In genomic region chr7:141475805-141476158, GRCm38 (mm10) we compare ENCODE assay signal across 9 mouse cellular contexts. TPM values are rescaled to one million over a fixed set of nuclear protein-coding genes. Genes with fewer than 3 reads are reported as not detected.
DNase-seq lines count a peak whose midpoint lies in the region; ATAC-seq and TF ChIP-seq lines count a peak whose summit lies in the region.
"Had no signal": no experiment of that assay in that cellular context is flagged by ENCODE, and none has a peak within 500 bp of the region (broad histone marks: within the 10 kb centered on the region; RNA-seq: fewer than 3 reads in every experiment).

No protein-coding gene starts in this region.

- TF ChIP-seq EP300 in heart, postnatal 0 days (IDR thresholded peaks at IDR 0.05; ENCODE audit: low read depth), result no peak

- H3K4me3 ChIP-seq in heart, embryonic 15.5 days, result peak overlapping the region; percentile 95
- peak overlapping the region; percentile 84 for H3K4me3 ChIP-seq in G1E (ENCODE audit: low read depth, low read length)
- H3K4me3 ChIP-seq in heart, postnatal 0 days (ENCODE audit: low read depth, low read length), result peak overlapping the region; percentile 69

- H3K9ac ChIP-seq in heart, embryonic 15.5 days, result peak overlapping the region; percentile 75
- H3K9ac ChIP-seq in heart, postnatal 0 days (replicated peaks; ENCODE audit: low read depth, low read length), result peak overlapping the region; percentile 80

- no peaks in the 10 kb centered on the region for H3K9me3 ChIP-seq in heart, embryonic 15.5 days (replicated peaks)
- no peaks in the 10 kb centered on the region for H3K9me3 ChIP-seq in G1E (replicated peaks)
- H3K9me3 ChIP-seq in heart, postnatal 0 days (replicated peaks; ENCODE audit: control insufficient read depth, low read length), result no peaks in the 10 kb centered on the region

- H3K36me3 ChIP-seq in heart, embryonic 15.5 days, result peaks cover 19% of the 10 kb centered on the region
- peaks cover 54% of the 10 kb centered on the region for H3K36me3 ChIP-seq in G1E (replicated peaks)
- H3K36me3 ChIP-seq in heart, postnatal 0 days (replicated peaks; ENCODE audit: control insufficient read depth, insufficient read depth, low read length), result peaks cover 20% of the 10 kb centered on the region

- under 1% methylated on average over 12 of the region's 12 CpGs for WGBS in heart, embryonic 15.5 days
- under 1% methylated on average over 12 of the region's 12 CpGs for WGBS in heart, postnatal 0 days

- no peak for ATAC-seq in heart, embryonic 15.5 days (replicated peaks; ENCODE audit: insufficient number of reproducible peaks, insufficient read depth, low FRiP score, low read depth)
- no peak for ATAC-seq in G1E (ENCODE audit: extremely low read depth, insufficient number of reproducible peaks, low FRiP score, poor library complexity, severe bottlenecking)
- no peak for ATAC-seq in heart, postnatal 0 days (ENCODE audit: insufficient read depth, low read depth)

- H3K4me1 ChIP-seq in heart, embryonic 15.5 days (replicated peaks), result peaks cover 54% of the 10 kb centered on the region
- peaks cover 68% of the 10 kb centered on the region for H3K4me1 ChIP-seq in G1E (ENCODE audit: insufficient read depth, low read depth, low read length)
- H3K4me1 ChIP-seq in heart, postnatal 0 days (ENCODE audit: control insufficient read depth, insufficient read depth), result peaks cover 36% of the 10 kb centered on the region

- no peaks in the 10 kb centered on the region for H3K27me3 ChIP-seq in heart, embryonic 15.5 days
- H3K27me3 ChIP-seq in G1E (ENCODE audit: insufficient read depth, low read length), result no peaks in the 10 kb centered on the region
- no peaks in the 10 kb centered on the region for H3K27me3 ChIP-seq in heart, postnatal 0 days (ENCODE audit: control insufficient read depth, insufficient read depth, low read length)
- H3K27me3 ChIP-seq: Patski had no signal

- peak overlapping the region; percentile 99 for H3K27ac ChIP-seq in heart, embryonic 15.5 days
- peak overlapping the region; percentile 96 for H3K27ac ChIP-seq in heart, postnatal 0 days (ENCODE audit: low read depth)

- peak overlapping the region; percentile 98 for H3K4me2 ChIP-seq in heart, embryonic 15.5 days
- H3K4me2 ChIP-seq in heart, postnatal 0 days (ENCODE audit: low read depth, low read length), result peak overlapping the region; percentile 93

- intact Hi-C loops in heart, postnatal 10 days (cut with DNase I), result no loop called here
- intact Hi-C loops in left cerebral cortex, postnatal 36 days (cut with DNase I), result no loop called here

- no peak for DNase-seq in heart, postnatal 10 days
- DNase-seq in G1E (ENCODE audit: low spot score), result no peak
- DNase-seq in heart, postnatal 0 days (ENCODE audit: low spot score), result no peak
- peak; percentile 27 for DNase-seq in lung, postnatal 36 days
- no peak for DNase-seq in left cerebral cortex, postnatal 36 days (ENCODE audit: low spot score in 2 of 2)
- DNase-seq in right cerebral cortex, adult 18-20 months, result no peak
- no peak for DNase-seq in cerebellum, adult 11 months

- TF ChIP-seq CTCF in G1E (IDR thresholded peaks at IDR 0.05; ENCODE audit: low read depth, low read length), result no peak
- TF ChIP-seq CTCF in heart, postnatal 0 days (IDR thresholded peaks at IDR 0.05; ENCODE audit: low read depth), result no peak

RNA-seq across cellular contexts. Expression of gene Tspan4, which starts 0.7 kb away (rescaled TPM):
- 48.9 and 62.8 TPM in 2 replicates for polyA plus RNA-seq in heart, embryonic 15.5 days (2015; fragmentation: Nextera tagmentation; extraction: Ambion mirVana)
- total RNA-seq in heart, postnatal 10 days (2021), result 10 to 100 TPM; 37.3 to 38.9 TPM
- total RNA-seq in G1E (2014; fragmentation: Nextera tagmentation), result 13.5 and 14.6 TPM in 2 replicates
- 28.7 and 35.3 TPM in 2 replicates for total RNA-seq in G1E (2017)
- 15.3 and 16.2 TPM in 2 replicates for polyA plus RNA-seq in G1E (2012)
- total RNA-seq in heart, postnatal 0 days (2014; rRNA removed; ENCODE audit: low replicate concordance), result 84.2 and 87.8 TPM in 2 replicates
- 72.2 and 72.3 TPM in 2 replicates for polyA plus RNA-seq in heart, postnatal 0 days (2015; fragmentation: Nextera tagmentation; extraction: Ambion mirVana)
- total RNA-seq in left cerebral cortex, postnatal 36 days (2021), result 10 to 100 TPM; 14.2 to 20.0 TPM

RNA-seq across cellular contexts. Expression of gene Polr2l, which starts 0.8 kb away (rescaled TPM):
- 59.5 and 63.5 TPM in 2 replicates for polyA plus RNA-seq in heart, embryonic 15.5 days (2015; fragmentation: Nextera tagmentation; extraction: Ambion mirVana)
- 10 to 100 TPM; 59.8 to 65.5 TPM for total RNA-seq in heart, postnatal 10 days (2021)
- total RNA-seq in G1E (2014; fragmentation: Nextera tagmentation) (13.0 and 18.7 TPM in 2 replicates), G1E (2017) (61.0 and 66.9 TPM in 2 replicates)
- 58.3 and 69.4 TPM in 2 replicates for polyA plus RNA-seq in G1E (2012)
- 17.4 and 32.3 TPM in 2 replicates for total RNA-seq in heart, postnatal 0 days (2014; rRNA removed; ENCODE audit: low replicate concordance)
- 77.6 and 81.3 TPM in 2 replicates for polyA plus RNA-seq in heart, postnatal 0 days (2015; fragmentation: Nextera tagmentation; extraction: Ambion mirVana)
- total RNA-seq in left cerebral cortex, postnatal 36 days (2021), result 10 to 100 TPM; 38.0 to 40.1 TPM

RNA-seq across cellular contexts. Expression of gene Cd151, which starts 8.6 kb away (rescaled TPM):
- polyA plus RNA-seq in heart, embryonic 15.5 days (2015; fragmentation: Nextera tagmentation; extraction: Ambion mirVana), result 28.7 and 35.2 TPM in 2 replicates
- 100 to 1,000 TPM; 297 to 312 TPM for total RNA-seq in heart, postnatal 10 days (2021)
- total RNA-seq in G1E (2014; fragmentation: Nextera tagmentation) (6.4 and 13.8 TPM in 2 replicates), G1E (2017) (18.1 and 24.3 TPM in 2 replicates)
- polyA plus RNA-seq in G1E (2012), result 8.0 and 13.3 TPM in 2 replicates
- total RNA-seq in heart, postnatal 0 days (2014; rRNA removed; ENCODE audit: low replicate concordance), result 288 and 323 TPM in 2 replicates
- 37.8 and 39.7 TPM in 2 replicates for polyA plus RNA-seq in heart, postnatal 0 days (2015; fragmentation: Nextera tagmentation; extraction: Ambion mirVana)
- 10 to 100 TPM; 30.9 to 35.4 TPM for total RNA-seq in left cerebral cortex, postnatal 36 days (2021)

RNA-seq across cellular contexts. Expression of gene Cracr2b, which starts 14.9 kb away (rescaled TPM):
- 24.9 and 26.2 TPM in 2 replicates for polyA plus RNA-seq in heart, embryonic 15.5 days (2015; fragmentation: Nextera tagmentation; extraction: Ambion mirVana)
- total RNA-seq in heart, postnatal 10 days (2021), result 10 to 100 TPM; 23.2 to 26.1 TPM
- total RNA-seq in G1E (2014; fragmentation: Nextera tagmentation) (not detected in 2 replicates), G1E (2017) (0.44 TPM in 1 of 2 replicates, not detected in the other)
- polyA plus RNA-seq in G1E (2012), result not detected in 2 replicates
- total RNA-seq in heart, postnatal 0 days (2014; rRNA removed; ENCODE audit: low replicate concordance), result 6.2 and 134 TPM in 2 replicates
- polyA plus RNA-seq in heart, postnatal 0 days (2015; fragmentation: Nextera tagmentation; extraction: Ambion mirVana), result 23.9 and 24.2 TPM in 2 replicates
- 1 to 10 TPM; 3.0 to 3.5 TPM for total RNA-seq in left cerebral cortex, postnatal 36 days (2021)

RNA-seq across cellular contexts. Expression of gene Pnpla2, which starts 20.8 kb away (rescaled TPM):
- 56.3 and 57.5 TPM in 2 replicates for polyA plus RNA-seq in heart, embryonic 15.5 days (2015; fragmentation: Nextera tagmentation; extraction: Ambion mirVana)
- total RNA-seq in heart, postnatal 10 days (2021), result 100 to 1,000 TPM; 244 to 353 TPM
- total RNA-seq in G1E (2014; fragmentation: Nextera tagmentation), result 23.6 and 26.7 TPM in 2 replicates
- total RNA-seq in G1E (2017), result 7.1 and 9.9 TPM in 2 replicates
- polyA plus RNA-seq in G1E (2012), result 49.9 and 50.5 TPM in 2 replicates
- 47.9 and 63.8 TPM in 2 replicates for total RNA-seq in heart, postnatal 0 days (2014; rRNA removed; ENCODE audit: low replicate concordance)
- polyA plus RNA-seq in heart, postnatal 0 days (2015; fragmentation: Nextera tagmentation; extraction: Ambion mirVana), result 157 and 159 TPM in 2 replicates
- total RNA-seq in left cerebral cortex, postnatal 36 days (2021), result 10 to 100 TPM; 28.0 to 31.7 TPM
